Mouse (Mus musculus) neural tube, embryonic 11.5 days (tissue): Measurements from ENCODE around the gene Spryd3. TPM values are rescaled to one million over a fixed set of nuclear protein-coding genes. Genes with fewer than 3 reads are reported as not detected.
"Not testable (repeated sequence)": the region's sequence is repeated elsewhere in the genome, so short reads cannot be mapped to it uniquely, and the experiment has no call there.

Experiments used
- ATAC-seq: fragments of 200-750 bp; cut with Nextera tagmentation; 2 replicates; pipeline ENCODE4 v1.8.0; 2017; ENCODE audit warnings: moderate number of reproducible peaks, mild to moderate bottlenecking, moderate TSS enrichment, moderate library complexity; ENCODE audit not compliant: insufficient read depth, low FRiP score, low TSS enrichment
- DNase-seq: peaks from one replicate; pipeline ENCODE4 v3.0.0-alpha.2; 2015; ENCODE audit warnings: low spot score
- H3K27ac ChIP-seq: fragments of 300-500 bp; sonication (generic); 2 replicates; pipeline ENCODE4 v1.5.1; 2014; ENCODE audit warnings: low read depth, mild to moderate bottlenecking, low read length
- H3K27me3 ChIP-seq: fragments of 300-500 bp; sonication (generic); 2 replicates; pipeline ENCODE4 v1.6.1; 2014; ENCODE audit warnings: mild to moderate bottlenecking, low read length, mixed read lengths; ENCODE audit not compliant: control insufficient read depth, insufficient read depth
- H3K36me3 ChIP-seq: fragments of 300-500 bp; sonication (generic); 2 replicates; pipeline ENCODE4 v1.6.1; 2014; ENCODE audit warnings: mild to moderate bottlenecking, low read length, moderate library complexity, mixed read lengths; ENCODE audit not compliant: control insufficient read depth, insufficient read depth
- H3K4me1 ChIP-seq: fragments of 300-500 bp; sonication (generic); 2 replicates; pipeline ENCODE4 v1.6.1; 2014; ENCODE audit warnings: low read length, mixed read lengths; ENCODE audit not compliant: control insufficient read depth, insufficient read depth
- H3K4me2 ChIP-seq: fragments of 300-500 bp; sonication (generic); 2 replicates; pipeline ENCODE4 v1.6.1; 2014; ENCODE audit warnings: low read depth, mild to moderate bottlenecking, moderate library complexity
- H3K4me3 ChIP-seq: fragments of 300-500 bp; sonication (generic); 2 replicates; pipeline ENCODE4 v1.5.1; 2014; ENCODE audit warnings: low read depth, low read length
- H3K9ac ChIP-seq: fragments of 300-500 bp; sonication (generic); 2 replicates; pipeline ENCODE4 v1.6.1; 2014; ENCODE audit warnings: mild to moderate bottlenecking, low read length
- H3K9me3 ChIP-seq: fragments of 300-500 bp; sonication (generic); 2 replicates; pipeline ENCODE4 v1.6.1; 2016; ENCODE audit warnings: low read length; ENCODE audit not compliant: control insufficient read depth
- WGBS: fragments of 180-500 bp; shearing (Covaris S2); extraction: QIAGEN DNeasy Blood & Tissue Kit; methylation state at CpG from one replicate; pipeline ENCODE4 v1.1.7; 2014; 5-methylcytosine and 5-hydroxymethylcytosine counted together
- polyA plus RNA-seq: library from polyadenylated mRNA; unstranded; fragments of >200 nt; fragmentation: Nextera tagmentation; extraction: Ambion mirVana; gene quantifications from 2 replicates; pipeline ENCODE4 v1.2.1, GENCODE M21; 2014

The Spryd3 gene
- polyA plus RNA-seq, 1 experiment from 2014 or later, result 17.0 TPM

DNA sequence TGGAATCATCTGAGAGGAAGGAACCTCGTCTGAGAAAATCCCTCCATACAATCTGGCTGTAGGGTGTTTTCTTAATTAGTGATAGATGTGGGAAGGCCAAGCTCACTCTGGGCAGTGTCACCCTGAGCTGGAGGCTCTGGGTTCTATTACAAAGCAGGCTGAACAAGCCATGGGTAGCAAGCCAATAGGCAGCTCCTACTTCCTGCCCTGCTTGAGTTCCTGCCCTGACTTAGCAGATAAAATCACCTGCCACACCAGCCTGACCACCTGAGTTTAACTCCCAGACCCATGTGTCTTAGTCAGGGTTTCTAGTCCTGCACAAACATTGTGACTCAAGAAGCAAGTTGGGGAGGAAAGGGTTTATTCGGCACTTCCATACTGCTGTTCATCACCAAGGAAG is 33.0 kb upstream of the Spryd3 start:
- Histone ChIP-seq H3K9ac (no peak overlapping the region), H3K9me3 (no peaks in the 10 kb centered on the region), H3K27me3 (no peaks in the 10 kb centered on the region), H3K4me2 (no peak overlapping the region), H3K27ac (no peak overlapping the region), H3K4me3 (no peak overlapping the region), H3K36me3 (no peaks in the 10 kb centered on the region), H3K4me1 (no peaks in the 10 kb centered on the region)
- 61% methylated on average over 2 of the region's 2 CpGs for WGBS
- DNase-seq (no peak), ATAC-seq (no peak)

GRCm38 (mm10) chr15:102167620-102168021 is 31.6 kb upstream of the Spryd3 start:
- Histone ChIP-seq H3K27ac (no peak overlapping the region), H3K27me3 (no peaks in the 10 kb centered on the region), H3K36me3 (no peaks in the 10 kb centered on the region), H3K9ac (no peak overlapping the region), H3K4me2 (no peak overlapping the region), H3K9me3 (no peaks in the 10 kb centered on the region), H3K4me1 (no peaks in the 10 kb centered on the region), H3K4me3 (no peak overlapping the region)
- DNase-seq (peak; percentile 34), ATAC-seq (no peak)
- 56% methylated on average over 6 of the region's 6 CpGs for WGBS

DNA sequence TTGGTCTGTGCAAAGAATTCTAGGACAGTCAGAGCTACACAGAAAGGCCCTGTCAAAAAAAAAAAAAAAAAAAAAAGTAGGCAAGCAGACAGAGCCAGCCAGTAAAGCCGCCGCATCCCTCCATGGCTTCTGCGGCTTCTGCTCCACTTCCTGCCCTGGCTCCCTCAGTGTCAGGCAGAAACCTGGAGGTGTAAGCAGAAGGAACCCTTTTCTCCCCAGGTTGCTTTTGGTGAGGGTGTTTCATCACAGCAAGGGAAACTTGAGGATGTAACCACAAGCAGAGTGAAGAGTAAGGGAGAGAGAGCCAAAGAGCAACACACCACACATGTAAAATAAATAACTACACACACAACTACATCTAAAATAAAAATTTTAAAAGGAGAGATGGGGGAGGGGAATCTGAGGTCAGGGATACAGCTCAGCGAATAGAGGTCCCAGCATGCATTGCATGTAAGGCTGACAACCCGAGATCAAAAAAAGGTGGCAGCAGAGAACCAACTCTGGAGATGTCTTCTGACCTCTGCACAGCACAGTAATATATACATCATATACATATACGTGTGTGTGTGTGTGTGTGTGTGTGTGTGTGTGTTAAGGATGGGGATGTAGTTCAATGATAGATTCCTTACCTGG is 29.6 kb upstream of the Spryd3 start:
- Histone ChIP-seq H3K9ac (no peak overlapping the region), H3K27me3 (no peaks in the 10 kb centered on the region), H3K27ac (no peak overlapping the region), H3K36me3 (no peaks in the 10 kb centered on the region), H3K4me2 (no peak overlapping the region), H3K4me3 (no peak overlapping the region), H3K4me1 (no peaks in the 10 kb centered on the region), H3K9me3 (no peaks in the 10 kb centered on the region)
- WGBS, result 54% methylated on average over 6 of the region's 6 CpGs
- DNase-seq (no peak), ATAC-seq (no peak)

- Histone ChIP-seq H3K27ac (no peak overlapping the region), H3K4me3 (no peak overlapping the region), H3K9me3 (no peaks in the 10 kb centered on the region), H3K4me1 (no peaks in the 10 kb centered on the region), H3K27me3 (no peaks in the 10 kb centered on the region), H3K36me3 (no peaks in the 10 kb centered on the region), H3K4me2 (no peak overlapping the region), H3K9ac (no peak overlapping the region)
- no peak for DNase-seq
- ATAC-seq, result no peak
- 54% methylated on average over 3 of the region's 3 CpGs for WGBS
Observed at GRCm38 (mm10) chr15:102163900-102164693, 28.1 kb upstream of the Spryd3 start.

DNA sequence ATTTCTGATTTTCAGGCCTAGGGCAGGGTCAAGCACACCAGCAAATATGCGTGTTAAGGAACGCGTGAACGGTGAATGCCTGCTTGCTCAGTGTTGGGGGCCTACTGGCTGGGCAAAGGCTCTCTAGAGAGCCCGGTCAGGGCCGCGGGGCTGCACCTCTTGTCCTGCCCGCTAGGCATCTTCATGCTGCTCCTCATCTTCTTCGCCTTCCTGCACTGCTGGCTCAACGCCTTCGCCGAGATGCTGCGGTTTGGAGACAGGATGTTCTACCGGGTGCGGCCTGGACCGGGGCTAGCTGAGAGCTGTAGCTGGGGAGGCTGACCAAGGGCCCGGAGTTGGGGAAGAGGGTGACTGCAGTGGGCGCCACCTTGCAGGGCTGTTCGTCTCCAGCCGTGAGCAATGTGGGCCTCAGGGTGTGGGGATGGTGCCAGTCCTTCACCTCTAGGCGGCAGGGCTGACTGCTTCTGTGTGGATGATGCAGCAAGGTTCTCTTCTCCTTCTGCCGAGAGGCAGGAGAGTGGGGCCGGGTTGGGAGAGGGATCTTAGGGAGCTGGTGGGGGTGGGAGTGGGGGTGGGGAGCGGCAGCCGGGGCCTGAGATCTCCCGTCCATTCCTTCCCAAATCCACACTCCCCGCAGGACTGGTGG is 24.5 kb upstream of the Spryd3 start:
- Histone ChIP-seq H3K4me1 (no peaks in the 10 kb centered on the region), H3K9me3 (no peaks in the 10 kb centered on the region), H3K36me3 (no peaks in the 10 kb centered on the region), H3K27ac (no peak overlapping the region), H3K9ac (no peak overlapping the region), H3K4me3 (no peak overlapping the region), H3K27me3 (no peaks in the 10 kb centered on the region), H3K4me2 (no peak overlapping the region)
- WGBS, result 62% methylated on average over 25 of the region's 27 CpGs
- DNase-seq (no peak), ATAC-seq (no peak)

- no peak overlapping the region for H3K9ac ChIP-seq
- H3K4me3 ChIP-seq, result no peak overlapping the region
- no peak overlapping the region for H3K27ac ChIP-seq
- peaks cover 3% of the 10 kb centered on the region for H3K4me1 ChIP-seq
- H3K36me3 ChIP-seq, result no peaks in the 10 kb centered on the region
- H3K9me3 ChIP-seq, result no peaks in the 10 kb centered on the region
- ATAC-seq (no peak), DNase-seq (peak; percentile 29)
- H3K4me2 ChIP-seq, result no peak overlapping the region
- no peaks in the 10 kb centered on the region for H3K27me3 ChIP-seq
- WGBS, result 30% methylated on average over 20 of the region's 20 CpGs
Observed at GRCm38 (mm10) chr15:102156836-102157235, 20.8 kb upstream of the Spryd3 start.

- not testable (repeated sequence) for H3K36me3 ChIP-seq, H3K27ac ChIP-seq, H3K27me3 ChIP-seq, DNase-seq, H3K4me1 ChIP-seq, H3K9ac ChIP-seq, H3K4me2 ChIP-seq, H3K9me3 ChIP-seq, H3K4me3 ChIP-seq, ATAC-seq
- 92% methylated on average over 6 of the region's 6 CpGs for WGBS
Observed at GRCm38 (mm10) chr15:102155006-102155405, 19.0 kb upstream of the Spryd3 start.

DNA sequence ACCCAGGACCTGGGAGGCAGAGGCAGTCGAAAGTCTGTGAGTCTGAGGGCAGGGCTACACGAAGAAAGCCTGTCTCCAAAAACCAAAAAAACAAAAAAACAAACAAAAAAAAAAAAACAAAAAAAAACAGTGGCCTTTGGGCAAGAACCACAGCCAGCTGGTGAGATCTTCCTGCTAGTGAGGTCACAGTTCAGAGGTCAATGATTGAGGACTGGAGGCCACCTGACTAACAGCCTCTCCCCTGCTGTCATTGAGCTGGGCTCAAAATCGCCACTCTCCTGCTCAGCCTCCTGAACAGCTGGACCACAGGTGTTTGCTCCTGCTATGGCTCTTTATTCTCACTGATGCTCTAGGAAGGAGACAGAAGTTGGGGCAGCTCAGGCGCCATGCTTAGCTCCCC is 16.6 kb upstream of the Spryd3 start:
- DNase-seq (no peak), ATAC-seq (no peak)
- no peak overlapping the region for H3K4me2 ChIP-seq
- H3K36me3 ChIP-seq, result no peaks in the 10 kb centered on the region
- peak overlapping the region; percentile 27; the same call in 1 of the 2 replicates for H3K27ac ChIP-seq
- peaks cover 3% of the 10 kb centered on the region for H3K4me1 ChIP-seq
- no peak overlapping the region for H3K9ac ChIP-seq
- H3K9me3 ChIP-seq, result no peaks in the 10 kb centered on the region
- H3K27me3 ChIP-seq, result no peaks in the 10 kb centered on the region
- no peak overlapping the region for H3K4me3 ChIP-seq
- WGBS, result 14% methylated on average over 4 of the region's 4 CpGs
